Mouse (Mus musculus): ENCODE measurements around the gene Tmem182.

Tmem182 gene

GRCm38 (mm10) chr1:40805351-40805750, at the start of gene Tmem182:
Gene Tmem182, plus strand, starts transcription at chr1:40805601.
- no peak for DNase-seq (ENCODE audit: low spot score in 2 of 2)

GRCm38 (mm10) chr1:40759751-40760445, 45.5 kb upstream of the Tmem182 start:
- no peak for DNase-seq (ENCODE audit: low spot score in 2 of 2)

- no peak for DNase-seq (ENCODE audit: low spot score in 2 of 2)
These were observed 41.4 kb upstream of the Tmem182 start for GRCm38 (mm10) chr1:40764042-40764441.

- DNase-seq (ENCODE audit: low spot score in 2 of 2) = no peak
These were observed 40.6 kb upstream of the Tmem182 start for GRCm38 (mm10) chr1:40764701-40765275.

- DNase-seq (ENCODE audit: low spot score in 2 of 2) = no peak
These were observed 39.9 kb upstream of the Tmem182 start for GRCm38 (mm10) chr1:40765521-40765920.

GRCm38 (mm10) chr1:40767588-40767987, 37.8 kb upstream of the Tmem182 start:
- no peak for DNase-seq (ENCODE audit: low spot score in 2 of 2)

GRCm38 (mm10) chr1:40768606-40769005, 36.8 kb upstream of the Tmem182 start:
- DNase-seq (ENCODE audit: low spot score in 2 of 2) = no peak

- DNase-seq (ENCODE audit: low spot score in 2 of 2) = no peak
These were observed 36.0 kb upstream of the Tmem182 start for GRCm38 (mm10) chr1:40769331-40769894.

GRCm38 (mm10) chr1:40771196-40771970, 34.0 kb upstream of the Tmem182 start:
- DNase-seq (ENCODE audit: low spot score in 2 of 2) = no peak

- no peak for DNase-seq (ENCODE audit: low spot score in 2 of 2)
These were observed 32.2 kb upstream of the Tmem182 start for GRCm38 (mm10) chr1:40773234-40773633.

- no peak for DNase-seq (ENCODE audit: low spot score in 2 of 2)
These were observed 31.4 kb upstream of the Tmem182 start for GRCm38 (mm10) chr1:40774040-40774439.

GRCm38 (mm10) chr1:40776102-40776501, 29.3 kb upstream of the Tmem182 start:
- DNase-seq (ENCODE audit: low spot score in 2 of 2) = no peak

GRCm38 (mm10) chr1:40776763-40777162, 28.6 kb upstream of the Tmem182 start:
- DNase-seq (ENCODE audit: low spot score in 2 of 2) = no peak

GRCm38 (mm10) chr1:40783450-40783849, 22.0 kb upstream of the Tmem182 start:
- no peak for DNase-seq (ENCODE audit: low spot score in 2 of 2)

GRCm38 (mm10) chr1:40784306-40784705, 21.1 kb upstream of the Tmem182 start:
- DNase-seq (ENCODE audit: low spot score in 2 of 2) = no peak

- DNase-seq (ENCODE audit: low spot score in 2 of 2) = no peak
These were observed 19.4 kb upstream of the Tmem182 start for GRCm38 (mm10) chr1:40785876-40786445.

- DNase-seq (ENCODE audit: low spot score in 2 of 2) = no peak
These were observed 16.4 kb upstream of the Tmem182 start for GRCm38 (mm10) chr1:40788956-40789355.

GRCm38 (mm10) chr1:40789666-40790233, 15.7 kb upstream of the Tmem182 start:
- DNase-seq (ENCODE audit: low spot score in 2 of 2) = no peak

GRCm38 (mm10) chr1:40790324-40791141, 14.9 kb upstream of the Tmem182 start, which contains the start of gene Mfsd9:
Gene Mfsd9, minus strand, starts transcription at chr1:40790687.
- peak; percentile 81 to 87 for DNase-seq (ENCODE audit: low spot score in 2 of 2)

- DNase-seq (ENCODE audit: low spot score in 2 of 2) = no peak
These were observed 9.9 kb upstream of the Tmem182 start for GRCm38 (mm10) chr1:40795508-40795907.

GRCm38 (mm10) chr1:40797348-40797747, 8.1 kb upstream of the Tmem182 start:
- peak in 1 of 2 experiments; percentile 10 for DNase-seq (ENCODE audit: low spot score in 2 of 2)

All from right cerebral cortex, postnatal 36 days (tissue).